Mouse (Mus musculus) CH12.LX (cell line): ENCODE results near the gene S100a16. TPM values are rescaled to one million over a fixed set of nuclear protein-coding genes. Genes with fewer than 3 reads are reported as not detected.

ENCODE experiments used
- DNase-seq: peaks from one replicate; pipeline ENCODE4 v3.0.0-alpha.2; 2013; ENCODE audit errors: extremely low read depth
- H3K27ac ChIP-seq: 2 replicates; pipeline ENCODE4 v1.5.1; 2012; ENCODE audit warnings: low read depth, mild to moderate bottlenecking, control low read depth, moderate library complexity; ENCODE audit not compliant: insufficient read depth
- H3K27me3 ChIP-seq: replicated peaks from 2 replicates; pipeline ENCODE3; 2012; ENCODE audit warnings: inconsistent platforms
- H3K36me3 ChIP-seq, 2 experiments: replicated peaks in 1 of 2; 2 replicates each; pipeline versions ENCODE3 to v1.6.1; 2012; ENCODE audit warnings: inconsistent platforms in 1 of 2, low read length in 1 of 2, mild to moderate bottlenecking in 1 of 2, mixed read lengths in 1 of 2, moderate library complexity in 1 of 2; ENCODE audit not compliant: control insufficient read depth in 1 of 2, insufficient read depth in 1 of 2
- H3K4me1 ChIP-seq, 2 experiments: 2 replicates each; pipeline ENCODE4 v1.6.1; 2012; ENCODE audit warnings: inconsistent platforms in 1 of 2, moderate library complexity in 1 of 2; ENCODE audit not compliant: insufficient read depth in 2 of 2, control insufficient read depth in 1 of 2
- H3K4me2 ChIP-seq: 2 replicates; pipeline ENCODE4 v1.6.1; 2012; ENCODE audit warnings: low read depth, mild to moderate bottlenecking, control low read depth; ENCODE audit not compliant: poor library complexity, insufficient read depth, severe bottlenecking
- H3K4me3 ChIP-seq, 3 experiments: fragments of 150-350 bp in 1 of 3; sonication (generic) in 1 of 3; replicated peaks in 1 of 3; 2 replicates each; pipeline versions ENCODE3 to v1.5.1; 2011 to 2012; ENCODE audit warnings: low read depth in 2 of 3, low read length in 2 of 3, mild to moderate bottlenecking in 2 of 3, moderate library complexity in 2 of 3, control low read depth in 1 of 3, improper control_type of control experiment in 1 of 3, inconsistent platforms in 1 of 3, mixed read lengths in 1 of 3; ENCODE audit not compliant: poor library complexity in 1 of 3
- H3K79me2 ChIP-seq: replicated peaks from 2 replicates; pipeline ENCODE4 v1.6.1; 2012; ENCODE audit warnings: mild to moderate bottlenecking, moderate library complexity; ENCODE audit not compliant: control insufficient read depth, poor library complexity, insufficient read depth, severe bottlenecking; ENCODE audit errors: extremely low read depth
- H3K9ac ChIP-seq: 2 replicates; pipeline ENCODE4 v1.6.1; 2012; ENCODE audit warnings: low read depth, mild to moderate bottlenecking, control low read depth, moderate library complexity; ENCODE audit not compliant: insufficient read depth
- H3K9me3 ChIP-seq: replicated peaks from 2 replicates; pipeline ENCODE3; 2012; ENCODE audit warnings: low read length, inconsistent platforms, mixed read lengths
- BHLHE40 ChIP-seq: IDR thresholded peaks from 2 replicates; pipeline ENCODE4 v1.6.1; 2011; ENCODE audit warnings: mild to moderate bottlenecking, low read depth, low read length, improper control_type of control experiment
- CHD1 ChIP-seq: IDR thresholded peaks from 2 replicates; pipeline ENCODE4 v1.6.1; 2012; ENCODE audit warnings: low read depth, low read length, improper control_type of control experiment, inconsistent platforms
- CHD2 ChIP-seq: IDR thresholded peaks from 2 replicates; pipeline ENCODE4 v1.6.1; 2011; ENCODE audit warnings: low read length, improper control_type of control experiment
- CTCF ChIP-seq, 2 experiments: IDR thresholded peaks in 1 of 2; conservative IDR thresholded peaks in 1 of 2; 2 replicates each; pipeline ENCODE4 v1.5.1; 2011 to 2012; ENCODE audit warnings: low read depth in 2 of 2, low read length in 2 of 2, improper control_type of control experiment in 1 of 2, inconsistent platforms in 1 of 2, mild to moderate bottlenecking in 1 of 2, moderate library complexity in 1 of 2
- ELF1 ChIP-seq: IDR thresholded peaks from 2 replicates; pipeline ENCODE4 v1.6.1; 2014; ENCODE audit warnings: low read depth, mild to moderate bottlenecking, inconsistent platforms, low read length, improper control_type of control experiment
- EP300 ChIP-seq: IDR thresholded peaks from 2 replicates; pipeline ENCODE4 v1.6.1; 2011; ENCODE audit warnings: low read length, improper control_type of control experiment
- ETS1 ChIP-seq: conservative IDR thresholded peaks from 2 replicates; pipeline ENCODE4 v1.6.1; 2012; ENCODE audit warnings: low read depth, mild to moderate bottlenecking, inconsistent platforms, low read length, improper control_type of control experiment, moderate library complexity
- HCFC1 ChIP-seq: IDR thresholded peaks from 2 replicates; pipeline ENCODE4 v1.6.1; 2012; ENCODE audit warnings: low read depth, mild to moderate bottlenecking, inconsistent platforms, low read length, improper control_type of control experiment
- IRF4 ChIP-seq: IDR thresholded peaks from 2 replicates; pipeline ENCODE4 v1.6.1; 2014; ENCODE audit warnings: low read depth, mild to moderate bottlenecking, inconsistent platforms, low read length, improper control_type of control experiment
- JUN ChIP-seq: IDR thresholded peaks from 2 replicates; pipeline ENCODE4 v1.6.1; 2011; ENCODE audit warnings: low read depth, mild to moderate bottlenecking, low read length, improper control_type of control experiment, moderate library complexity; ENCODE audit not compliant: insufficient read depth
- JUND ChIP-seq: conservative IDR thresholded peaks from 2 replicates; pipeline ENCODE4 v1.6.1; 2011; ENCODE audit warnings: low read depth, low read length, improper control_type of control experiment
- KAT2A ChIP-seq: IDR thresholded peaks from 2 replicates; pipeline ENCODE4 v1.6.1; 2012; ENCODE audit warnings: low read length, improper control_type of control experiment, inconsistent platforms; ENCODE audit not compliant: insufficient replicate concordance
- MAFK ChIP-seq: IDR thresholded peaks from 2 replicates; pipeline ENCODE4 v1.6.1; 2011; ENCODE audit warnings: low read length, improper control_type of control experiment; ENCODE audit not compliant: insufficient replicate concordance
- MAX ChIP-seq: IDR thresholded peaks from 2 replicates; pipeline ENCODE4 v1.6.1; 2011; ENCODE audit warnings: low read length, improper control_type of control experiment
- MEF2A ChIP-seq: IDR thresholded peaks from 2 replicates; pipeline ENCODE4 v1.6.1; 2014; ENCODE audit warnings: low read depth, mild to moderate bottlenecking, inconsistent platforms, low read length, improper control_type of control experiment, borderline replicate concordance
- MXI1 ChIP-seq: IDR thresholded peaks from 2 replicates; pipeline ENCODE4 v1.6.1; 2011; ENCODE audit warnings: mild to moderate bottlenecking, low read depth, low read length, improper control_type of control experiment
- MYC ChIP-seq: IDR thresholded peaks from 2 replicates; pipeline ENCODE4 v1.6.1; 2011; ENCODE audit warnings: low read depth, mild to moderate bottlenecking, improper control_type of control experiment, low read length
- NELFE ChIP-seq: IDR thresholded peaks from 2 replicates; pipeline ENCODE4 v1.6.1; 2011; ENCODE audit warnings: low read depth, low read length, improper control_type of control experiment
- PAX5 ChIP-seq: IDR thresholded peaks from 2 replicates; pipeline ENCODE4 v1.6.1; 2012; ENCODE audit warnings: low read length, inconsistent platforms, mixed read lengths
- POLR2A ChIP-seq: IDR thresholded peaks from 2 replicates; pipeline ENCODE4 v1.6.1; 2011; ENCODE audit warnings: low read depth, mild to moderate bottlenecking, improper control_type of control experiment, low read length
- POLR2AphosphoS2 ChIP-seq: IDR thresholded peaks from 2 replicates; pipeline ENCODE4 v1.6.1; 2011; ENCODE audit warnings: low read depth, low read length, improper control_type of control experiment
- SIN3A ChIP-seq: IDR thresholded peaks from 2 replicates; pipeline ENCODE4 v1.6.1; 2012; ENCODE audit warnings: low read length, improper control_type of control experiment, inconsistent platforms
- SMC3 ChIP-seq: IDR thresholded peaks from 2 replicates; pipeline ENCODE4 v1.6.1; 2011; ENCODE audit warnings: low read depth, low read length, improper control_type of control experiment
- TBP ChIP-seq: conservative IDR thresholded peaks from 2 replicates; pipeline ENCODE4 v1.6.1; 2011; ENCODE audit warnings: low read depth, low read length, improper control_type of control experiment
- TCF12 ChIP-seq: IDR thresholded peaks from 2 replicates; pipeline ENCODE4 v1.6.1; 2014; ENCODE audit warnings: low read depth, mild to moderate bottlenecking, inconsistent platforms, low read length, improper control_type of control experiment
- USF2 ChIP-seq: conservative IDR thresholded peaks from 2 replicates; pipeline ENCODE4 v1.6.1; 2011; ENCODE audit warnings: low read depth, low read length, improper control_type of control experiment
- ZKSCAN1 ChIP-seq: IDR thresholded peaks from 2 replicates; pipeline ENCODE4 v1.6.1; 2012; ENCODE audit warnings: low read depth, inconsistent platforms, low read length, improper control_type of control experiment, borderline replicate concordance
- ZMIZ1 ChIP-seq: IDR thresholded peaks from 2 replicates; pipeline ENCODE4 v1.6.1; 2012; ENCODE audit warnings: low read depth, mild to moderate bottlenecking, inconsistent platforms, low read length, improper control_type of control experiment
- ZNF384 ChIP-seq: IDR thresholded peaks from 2 replicates; pipeline ENCODE4 v1.6.1; 2012; ENCODE audit warnings: low read depth, low read length, improper control_type of control experiment, inconsistent platforms
- dilution Hi-C: fragments of 300-500 bp; cut with MboI; formaldehyde crosslinking; loops from 2 replicates; pipeline ENCODE4 v1.14.3; 2020; ENCODE audit warnings: low sequenced_read_pairs; ENCODE audit not compliant: extremely low pct_unique_long_range_greater_than_20kb, extremely low pct_ligation_motif_present
- in situ Hi-C: fragments of 300-500 bp; cut with MboI; formaldehyde crosslinking; loops from 3 replicates; pipeline ENCODE4 v1.14.3; 2019; ENCODE audit warnings: low sequenced_read_pairs, low pct_ligation_motif_present, low pct_unique_long_range_greater_than_20kb, mixed read lengths
- polyA plus RNA-seq: library from polyadenylated mRNA; unstranded; fragments of >175 nt; gene quantifications from 2 replicates; pipeline ENCODE4 v1.2.1, GENCODE M21; 2012; ENCODE audit warnings: low read depth; ENCODE audit not compliant: insufficient read length
- total RNA-seq, 2 experiments: library from RNA; depleted of rRNA; stranded (reverse); fragments of 300-350 nt in 1 of 2; fragments of >200 nt in 1 of 2; gene quantifications; 2 replicates each; pipeline ENCODE4 v1.2.3; 2012 to 2014

S100a16 gene
- total and polyA plus RNA-seq, 3 experiments, result not detected

- dilution Hi-C loops, result no loop called here
- TF ChIP-seq MAFK (no peak), MXI1 (peak; percentile 96), JUND (no peak), ELF1 (peak; percentile 60; the same call in 1 of the 2 replicates), TCF12 (peak; percentile 67), MEF2A (no peak), CHD1 (no peak), ETS1 (no peak; the same call in 1 of the 2 replicates), NELFE (peak; percentile 62), POLR2AphosphoS2 (peak; percentile 63; the same call in 1 of the 2 replicates), MYC (0 out of 2 replicates have a peak, but pooled peaks have one; percentile 62), TBP (peak; percentile 78; the same call in 1 of the 2 replicates), ZNF384 (no peak), SIN3A (peak; percentile 80), ZMIZ1 (no peak), USF2 (no peak), CHD2 (no peak), BHLHE40 (peak; percentile 41; the same call in 1 of the 2 replicates), PAX5 (no peak), IRF4 (peak; percentile 40), SMC3 (no peak), POLR2A (peak; percentile 74), CTCF (conservative IDR thresholded peaks at IDR 0.05 in 1 of 2, IDR thresholded peaks at IDR 0.05 in 1 of 2; ENCODE audit: low read depth in 2 of 2, low read length in 2 of 2) (no peak), ZKSCAN1 (no peak), MAX (peak; percentile 44; the same call in 1 of the 2 replicates), JUN (no peak), KAT2A (no peak), EP300 (0 out of 2 replicates have a peak, but pooled peaks have one; percentile 17), HCFC1 (peak; percentile 26; the same call in 1 of the 2 replicates)
- Histone ChIP-seq H3K27me3 (no peaks in the 10 kb centered on the region), H3K27ac (no peak overlapping the region), H3K9me3 (no peaks in the 10 kb centered on the region), H3K4me3 (peak overlapping the region; percentile 62 to 67 (median 66)), H3K4me1 (peaks cover 9 to 18% of the 10 kb centered on the region in 2 experiments; a peak in 2 of 4 replicates), H3K4me2 (peak overlapping the region; percentile 82), H3K9ac (peak overlapping the region; percentile 78), H3K79me2 (no peaks in the 10 kb centered on the region), H3K36me3 (peaks cover 2 to 21% of the 10 kb centered on the region in 2 experiments)
- DNase-seq, result peak; percentile 54
- in situ Hi-C loops, result no loop called here
Observed at GRCm38 (mm10) chr3:90514691-90515090, 22.4 kb upstream of the S100a16 start.
